Mouse (Mus musculus) stomach, postnatal 0 days (tissue): Measurements from ENCODE around the gene Arhgap15. TPM values are rescaled to one million over a fixed set of nuclear protein-coding genes. Genes with fewer than 3 reads are reported as not detected.

ENCODE experiments used
- ATAC-seq: fragments of 200-750 bp; cut with Nextera tagmentation; 2 replicates; pipeline ENCODE4 v1.8.0; 2017; ENCODE audit not compliant: low FRiP score, low TSS enrichment
- DNase-seq: peaks from one replicate; pipeline ENCODE4 v3.0.0-alpha.2; 2016; ENCODE audit warnings: low spot score
- H3K27ac ChIP-seq: fragments of 300-500 bp; sonication (generic); replicated peaks from 2 replicates; pipeline ENCODE4 v1.5.1; 2014; ENCODE audit warnings: mild to moderate bottlenecking, control low read depth
- H3K27me3 ChIP-seq: fragments of 300-500 bp; sonication (generic); 2 replicates; pipeline ENCODE4 v1.6.1; 2014; ENCODE audit warnings: low read length; ENCODE audit not compliant: control insufficient read depth, insufficient read depth
- H3K36me3 ChIP-seq: fragments of 300-500 bp; sonication (generic); 2 replicates; pipeline ENCODE4 v1.6.1; 2014; ENCODE audit warnings: low read length, mixed read lengths; ENCODE audit not compliant: control insufficient read depth, insufficient read depth
- H3K4me1 ChIP-seq: fragments of 300-500 bp; sonication (generic); replicated peaks from 2 replicates; pipeline ENCODE4 v1.6.1; 2014; ENCODE audit warnings: antibody characterized with exemption; ENCODE audit not compliant: control insufficient read depth, insufficient read depth
- H3K4me2 ChIP-seq: fragments of 300-500 bp; sonication (generic); replicated peaks from 2 replicates; pipeline ENCODE4 v1.6.1; 2014; ENCODE audit warnings: low read depth, mild to moderate bottlenecking, control low read depth, moderate library complexity
- H3K4me3 ChIP-seq: fragments of 300-500 bp; sonication (generic); 2 replicates; pipeline ENCODE4 v1.5.1; 2014; ENCODE audit warnings: low read depth, low read length, control low read depth
- H3K9ac ChIP-seq: fragments of 300-500 bp; sonication (generic); 2 replicates; pipeline ENCODE4 v1.6.1; 2014; ENCODE audit warnings: mild to moderate bottlenecking, low read length, control low read depth, mixed read lengths
- H3K9me3 ChIP-seq: fragments of 300-500 bp; sonication (generic); 2 replicates; pipeline ENCODE4 v1.6.1; 2016; ENCODE audit warnings: low read length; ENCODE audit not compliant: control insufficient read depth
- CTCF ChIP-seq: IDR thresholded peaks from 2 replicates; pipeline ENCODE4 v1.5.1; 2016; ENCODE audit warnings: antibody characterized with exemption, low read depth, mild to moderate bottlenecking, moderate library complexity
- EP300 ChIP-seq: optimal IDR thresholded peaks from 2 replicates; pipeline ENCODE3; 2016; ENCODE audit warnings: antibody characterized with exemption
- WGBS: fragments of 180-500 bp; shearing (Covaris S2); extraction: QIAGEN DNeasy Blood & Tissue Kit; methylation state at CpG from one replicate; pipeline ENCODE4 v1.1.7; 2014; 5-methylcytosine and 5-hydroxymethylcytosine counted together
- polyA plus RNA-seq: library from polyadenylated mRNA; unstranded; fragments of >200 nt; fragmentation: Nextera tagmentation; extraction: Ambion mirVana; gene quantifications from 2 replicates; pipeline ENCODE4 v1.2.1, GENCODE M21; 2015

The Arhgap15 gene
- polyA plus RNA-seq, 1 experiment from 2014 or later: 0.93 TPM

GRCm38 (mm10) chr2:44081241-44081640 is 332.6 kb downstream of the Arhgap15 start:
- Histone ChIP-seq H3K9ac (no peak overlapping the region), H3K36me3 (no peaks in the 10 kb centered on the region), H3K4me1 (no peaks in the 10 kb centered on the region), H3K4me3 (no peak overlapping the region), H3K27ac (no peak overlapping the region), H3K4me2 (no peak overlapping the region), H3K9me3 (no peaks in the 10 kb centered on the region), H3K27me3 (no peaks in the 10 kb centered on the region)
- ATAC-seq (no peak), DNase-seq (no peak)
- 82% methylated on average over 4 of the region's 4 CpGs for WGBS
- TF ChIP-seq EP300 (no peak), CTCF (no peak)

DNA sequence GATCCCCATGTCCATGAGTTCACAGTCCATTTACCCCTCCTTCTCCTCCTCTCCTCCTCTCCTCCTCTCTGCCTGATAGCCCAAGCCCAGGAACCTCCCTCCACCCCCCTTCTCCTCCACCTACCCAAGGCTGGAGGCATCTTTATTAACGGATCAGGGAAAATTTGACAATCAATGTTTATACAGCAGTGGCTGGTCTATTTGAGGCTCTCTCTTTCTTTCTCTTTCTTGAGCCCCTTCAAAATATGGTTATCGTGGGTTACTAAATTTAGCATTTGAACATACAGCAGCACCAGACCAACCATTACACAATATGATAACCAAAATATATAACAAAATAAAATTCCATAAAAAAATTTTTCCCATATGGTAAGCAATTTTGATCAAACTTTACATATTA is 335.8 kb downstream of the Arhgap15 start:
- Histone ChIP-seq H3K9ac (no peak overlapping the region), H3K9me3 (no peaks in the 10 kb centered on the region), H3K4me3 (no peak overlapping the region), H3K4me1 (no peaks in the 10 kb centered on the region), H3K4me2 (no peak overlapping the region), H3K36me3 (no peaks in the 10 kb centered on the region), H3K27ac (no peak overlapping the region), H3K27me3 (no peaks in the 10 kb centered on the region)
- 51% methylated on average over 2 of the region's 2 CpGs for WGBS
- DNase-seq: no peak
- ATAC-seq: no peak
- TF ChIP-seq EP300: no peak
- TF ChIP-seq CTCF: no peak

DNA sequence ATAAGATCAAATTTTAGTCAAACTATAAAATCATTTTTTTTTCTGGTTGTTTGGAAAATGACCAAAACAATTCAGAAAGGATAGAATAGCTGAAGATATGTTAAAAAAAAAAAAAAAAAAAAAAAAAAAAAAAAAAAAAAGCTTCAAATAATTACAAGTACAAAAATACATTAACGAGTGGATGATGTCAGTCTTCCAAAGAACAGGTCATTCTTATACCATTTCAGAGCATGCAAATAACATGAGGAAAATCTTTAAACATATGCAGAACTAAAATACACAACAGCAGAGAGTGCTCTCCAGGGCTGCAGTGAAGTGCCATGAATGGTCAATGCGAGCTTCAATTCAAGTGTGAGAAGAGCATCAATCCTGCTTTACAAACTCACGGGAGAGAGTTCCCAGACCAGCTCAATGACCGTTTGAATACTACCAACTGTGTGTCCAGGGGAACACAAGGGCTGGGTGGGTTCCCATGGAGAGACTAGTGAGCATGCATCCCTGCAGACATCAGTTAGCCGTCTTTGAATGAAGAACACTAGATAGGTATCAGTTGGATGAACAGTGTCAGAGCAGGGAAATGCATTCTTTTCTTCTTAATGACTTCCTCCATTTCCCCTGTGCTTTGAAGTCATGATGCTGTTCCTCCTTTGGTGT is 337.9 kb downstream of the Arhgap15 start:
- no peak for DNase-seq
- TF ChIP-seq EP300 (no peak), CTCF (no peak)

DNA sequence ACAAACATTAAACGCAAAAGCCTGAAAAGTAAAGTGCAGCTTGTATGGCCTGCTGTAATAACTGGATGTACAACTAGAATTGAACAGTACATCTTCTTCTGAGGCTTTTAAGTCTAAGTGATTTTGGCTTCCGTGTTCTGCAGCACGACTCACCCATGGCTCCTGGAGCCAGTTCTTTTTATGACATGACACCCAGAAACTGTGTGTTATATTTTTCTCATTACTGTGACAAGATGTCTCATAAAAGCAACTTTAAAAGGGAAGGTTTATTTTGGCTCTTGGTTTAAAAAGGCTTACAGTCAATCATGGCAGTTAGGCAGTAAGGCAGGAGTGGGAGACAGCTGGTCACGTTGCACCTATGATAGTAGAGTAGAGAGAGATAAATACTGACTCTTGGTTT is 349.9 kb downstream of the Arhgap15 start:
- no peak for ATAC-seq
- TF ChIP-seq EP300 (no peak), CTCF (no peak)
- no peak overlapping the region for H3K4me3 ChIP-seq
- no peaks in the 10 kb centered on the region for H3K4me1 ChIP-seq
- H3K27ac ChIP-seq: no peak overlapping the region
- H3K9me3 ChIP-seq: 0 out of 2 replicates have a peak, but pooled peaks cover 2% of the 10 kb centered on the region
- WGBS: 75% methylated on average over 4 of the region's 4 CpGs
- no peak for DNase-seq
- H3K9ac ChIP-seq: no peak overlapping the region
- H3K36me3 ChIP-seq: no peaks in the 10 kb centered on the region
- no peaks in the 10 kb centered on the region for H3K27me3 ChIP-seq
- H3K4me2 ChIP-seq: no peak overlapping the region

More for the DNA sequence above, 337.9 kb downstream of the Arhgap15 start:
- no peaks in the 10 kb centered on the region for H3K9me3 ChIP-seq
- H3K4me2 ChIP-seq: no peak overlapping the region
- 65% methylated on average over 5 of the region's 5 CpGs for WGBS
- H3K27ac ChIP-seq: no peak overlapping the region
- no peaks in the 10 kb centered on the region for H3K36me3 ChIP-seq
- no peak overlapping the region for H3K4me3 ChIP-seq
- ATAC-seq: no peak
- H3K9ac ChIP-seq: no peak overlapping the region
- H3K27me3 ChIP-seq: no peaks in the 10 kb centered on the region
- no peaks in the 10 kb centered on the region for H3K4me1 ChIP-seq

DNA sequence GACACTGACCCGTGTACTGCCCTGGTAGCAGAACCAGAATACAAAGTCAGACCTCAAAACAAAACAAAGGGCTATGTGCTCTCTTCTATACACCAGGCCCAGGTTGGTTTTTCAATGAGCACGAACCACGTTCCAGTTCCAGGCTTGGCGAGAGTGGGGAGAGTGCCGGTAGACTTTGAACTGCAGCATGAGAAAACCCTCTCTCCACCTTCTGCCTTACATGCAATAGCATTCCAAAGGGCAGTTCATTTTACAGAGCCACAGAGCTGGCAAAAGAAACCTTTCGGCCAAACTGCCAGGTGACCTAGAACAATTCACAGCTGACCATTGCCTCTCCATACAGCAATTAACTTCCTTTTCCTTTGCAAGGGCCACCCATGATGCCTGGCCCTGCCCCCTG is 353.7 kb downstream of the Arhgap15 start:
- ATAC-seq (no peak), DNase-seq (no peak)
- H3K4me1 ChIP-seq: no peaks in the 10 kb centered on the region
- H3K9me3 ChIP-seq: 0 out of 2 replicates have a peak, but pooled peaks cover 2% of the 10 kb centered on the region
- 88% methylated on average over 6 of the region's 6 CpGs for WGBS
- H3K36me3 ChIP-seq: no peaks in the 10 kb centered on the region
- no peak for TF ChIP-seq EP300
- no peak for TF ChIP-seq CTCF
- no peaks in the 10 kb centered on the region for H3K27me3 ChIP-seq
- H3K27ac ChIP-seq: no peak overlapping the region
- no peak overlapping the region for H3K9ac ChIP-seq
- no peak overlapping the region for H3K4me2 ChIP-seq
- no peak overlapping the region for H3K4me3 ChIP-seq

- Histone ChIP-seq H3K9ac (no peak overlapping the region), H3K36me3 (no peaks in the 10 kb centered on the region), H3K4me3 (no peak overlapping the region), H3K9me3 (no peaks in the 10 kb centered on the region), H3K27me3 (no peaks in the 10 kb centered on the region), H3K4me1 (no peaks in the 10 kb centered on the region), H3K4me2 (no peak overlapping the region; the same call in 1 of the 2 replicates), H3K27ac (0 out of 2 replicates have a peak overlapping the region, but pooled peaks have one; percentile 26)
- TF ChIP-seq CTCF (no peak), EP300 (no peak)
- 54% methylated on average over 8 of the region's 8 CpGs for WGBS
- ATAC-seq: no peak
- DNase-seq: no peak
Measured at GRCm38 (mm10) chr2:44103321-44103720, 354.7 kb downstream of the Arhgap15 start.
